Mouse (Mus musculus) megakaryocyte progenitor cell, adult 5-6 weeks (primary cell): ENCODE measurements around the gene Arhgef2. TPM values are rescaled to one million over a fixed set of nuclear protein-coding genes. Genes with fewer than 3 reads are reported as not detected.

ENCODE experiments used
- ATAC-seq: replicated peaks from 2 replicates; pipeline ENCODE4 v1.8.0; 2016; ENCODE audit warnings: mild to moderate bottlenecking, moderate TSS enrichment, inconsistent platforms; ENCODE audit not compliant: poor library complexity
- total RNA-seq, 2 experiments: library from RNA; stranded (forward) in 1 of 2; stranded (reverse) in 1 of 2; fragments of 157-497, 149-512 nt in 1 of 2; fragments of 200-1000 nt in 1 of 2; gene quantifications; 2 replicates each; pipeline versions ENCODE4 v1.2.3 to v1.2.4; 2015 to 2017

The Arhgef2 gene
- total RNA-seq, 2 experiments from 2014 or later, result 55.7 to 112 TPM

- ATAC-seq, result no peak
These were observed 30.8 kb downstream of the Arhgef2 start for GRCm38 (mm10) chr3:88636555-88636986.

GRCm38 (mm10) chr3:88637134-88637533, 31.4 kb downstream of the Arhgef2 start:
- ATAC-seq, result no peak

GRCm38 (mm10) chr3:88639239-88639638, 33.5 kb downstream of the Arhgef2 start:
- no peak for ATAC-seq

- ATAC-seq, result peak; percentile 92
These were observed 34.9 kb downstream of the Arhgef2 start for GRCm38 (mm10) chr3:88640676-88641075.

- no peak for ATAC-seq
These were observed 37.3 kb downstream of the Arhgef2 start for GRCm38 (mm10) chr3:88643078-88643477.

- no peak for ATAC-seq
These were observed 40.2 kb downstream of the Arhgef2 start for GRCm38 (mm10) chr3:88645937-88646336.

GRCm38 (mm10) chr3:88646426-88646995, 40.7 kb downstream of the Arhgef2 start:
- no peak for ATAC-seq

GRCm38 (mm10) chr3:88647076-88647475, 41.3 kb downstream of the Arhgef2 start:
- no peak for ATAC-seq

- ATAC-seq, result peak; percentile 59
These were observed 42.1 kb downstream of the Arhgef2 start for GRCm38 (mm10) chr3:88647779-88648413.

- ATAC-seq, result no peak
These were observed 42.8 kb downstream of the Arhgef2 start for GRCm38 (mm10) chr3:88648452-88649168.

GRCm38 (mm10) chr3:88649186-88649585, 43.4 kb downstream of the Arhgef2 start:
- no peak for ATAC-seq

- ATAC-seq, result no peak
These were observed 44.2 kb downstream of the Arhgef2 start for GRCm38 (mm10) chr3:88649967-88650366.

GRCm38 (mm10) chr3:88650713-88651504, 45.1 kb downstream of the Arhgef2 start:
- no peak for ATAC-seq

- ATAC-seq, result 0 out of 2 replicates have a peak, but pooled peaks have one; percentile 18
These were observed 46.2 kb downstream of the Arhgef2 start for GRCm38 (mm10) chr3:88651669-88652618.

- no peak for ATAC-seq
These were observed 47.2 kb downstream of the Arhgef2 start, which contains the start of gene Rxfp4 for GRCm38 (mm10) chr3:88652846-88653515. Gene Rxfp4, minus strand, starts transcription at chr3:88653142.

GRCm38 (mm10) chr3:88653516-88654370, 48.0 kb downstream of the Arhgef2 start:
- ATAC-seq, result no peak

GRCm38 (mm10) chr3:88654621-88655020, 48.9 kb downstream of the Arhgef2 start:
- no peak for ATAC-seq

- no peak for ATAC-seq
These were observed 49.9 kb downstream of the Arhgef2 start for GRCm38 (mm10) chr3:88655619-88656018.
